Mouse (Mus musculus) cerebellum, adult 2 months (tissue): ENCODE data around the gene Scn3b.

Source experiments
- CTCF ChIP-seq: fragments of 200-500 bp; IDR thresholded peaks from 2 replicates; pipeline ENCODE4 v1.5.1; 2011; ENCODE audit warnings: low read depth, mild to moderate bottlenecking, control low read depth, low read length, moderate library complexity, borderline replicate concordance; ENCODE audit not compliant: insufficient read depth
- POLR2A ChIP-seq: fragments of 200-500 bp; IDR thresholded peaks from 2 replicates; pipeline ENCODE4 v1.6.1; 2011; ENCODE audit warnings: low read length, control low read depth, borderline replicate concordance; ENCODE audit not compliant: insufficient read depth

DNA sequence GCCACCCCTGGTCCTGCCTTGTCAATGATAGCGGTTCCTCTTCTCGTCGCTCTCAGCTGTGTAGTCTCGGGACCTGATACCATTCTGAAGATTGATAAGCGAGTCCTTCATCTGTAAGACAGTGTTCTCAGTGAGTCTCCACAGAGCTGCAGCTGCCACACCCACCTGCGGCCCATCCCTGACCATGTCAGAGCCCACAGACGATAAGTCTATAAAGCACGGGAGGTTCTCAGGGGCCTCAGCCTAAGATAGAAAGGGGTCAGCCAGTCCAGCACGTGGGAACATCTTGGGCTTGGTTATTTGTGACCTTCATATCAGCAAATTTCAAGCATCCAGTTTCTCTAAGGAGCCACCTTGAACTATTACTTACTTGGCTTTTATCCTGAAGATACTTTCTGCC lies 29.0 kb downstream of the Scn3b start:
- TF ChIP-seq CTCF (no peak), POLR2A (no peak)
